Mouse (Mus musculus) liver, adult 2 months (tissue): ENCODE results near the gene Mtch1.

Experiments used
- CTCF ChIP-seq: fragments of 200-500 bp; IDR thresholded peaks from 2 replicates; pipeline ENCODE4 v1.5.1; 2011; ENCODE audit warnings: low read depth, low read length, control low read depth
- POLR2A ChIP-seq: fragments of 200-500 bp; IDR thresholded peaks from 2 replicates; pipeline ENCODE4 v1.6.1; 2011; ENCODE audit warnings: low read length, control low read depth; ENCODE audit not compliant: insufficient read depth; ENCODE audit errors: extremely low read depth

DNA sequence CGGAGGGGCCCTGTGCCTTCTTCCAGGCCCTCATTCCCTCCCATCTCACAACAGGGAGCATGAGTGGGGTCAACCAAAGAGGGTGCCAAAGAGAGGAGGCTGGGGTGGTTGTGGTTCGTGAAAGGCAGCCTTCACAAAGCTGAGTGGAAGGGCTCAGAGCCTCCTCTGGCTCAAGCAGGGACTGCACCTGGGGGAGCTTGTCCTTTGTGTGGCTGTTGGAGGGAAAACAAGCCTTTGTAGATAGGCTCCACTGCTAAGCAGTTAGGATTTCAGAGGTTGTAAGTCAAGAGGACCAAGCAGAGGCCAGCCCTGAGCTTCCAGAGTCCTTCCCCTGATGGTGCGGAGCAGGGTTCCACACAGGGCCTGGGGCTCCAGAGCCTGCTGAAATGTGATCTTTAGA, 44.6 kb downstream of the Mtch1 start:
- TF ChIP-seq CTCF (no peak), POLR2A (no peak)
